Mouse (Mus musculus): ENCODE data around the gene Cyp2c39.
"Not testable (repeated sequence)": the region's sequence is repeated elsewhere in the genome, so short reads cannot be mapped to it uniquely, and the experiment has no call there.

Cyp2c39 gene

DNA sequence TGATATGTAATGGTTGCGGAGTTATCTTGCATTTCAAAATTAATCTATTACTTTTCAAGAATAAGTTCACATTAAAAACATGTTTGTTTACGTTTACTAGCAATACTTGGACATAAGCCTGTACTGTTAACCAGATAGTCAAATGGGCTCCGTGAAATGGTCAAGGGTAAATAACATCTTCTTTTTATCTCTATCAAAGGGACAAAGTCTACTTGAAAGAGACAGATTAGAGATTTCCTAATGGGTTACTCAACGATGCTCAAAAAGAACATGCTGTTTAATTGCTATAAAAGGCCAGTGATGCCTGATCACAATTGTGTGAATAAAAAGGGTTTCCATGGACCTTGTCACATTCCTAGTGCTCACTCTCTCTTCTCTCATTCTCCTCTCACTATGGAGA is at the start of gene Cyp2c39:
Gene Cyp2c39 (plus strand): TSS at position 329 of the 400 bp plus-strand sequence.
- no peak for DNase-seq (ENCODE audit: low spot score)

DNA sequence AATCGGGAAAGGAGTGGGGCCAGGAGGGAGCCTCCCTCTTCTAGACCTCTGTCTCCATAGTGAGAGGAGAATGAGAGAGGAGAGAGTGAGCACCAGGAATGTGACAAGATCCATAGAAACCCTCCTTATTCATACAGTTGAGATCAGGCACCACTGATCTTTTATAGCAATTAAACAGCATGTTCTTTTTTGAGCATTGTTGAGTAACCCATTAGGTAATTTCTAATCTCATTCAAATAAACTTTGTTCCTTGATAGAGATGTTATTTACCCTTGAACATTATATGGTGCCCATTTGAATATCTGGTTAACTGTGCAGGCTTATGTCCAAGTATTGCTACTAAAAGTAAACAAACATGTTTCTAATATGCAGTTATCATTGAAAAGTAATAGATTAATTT is 47.7 kb upstream of the Cyp2c39 start, which contains the start of gene Cyp2c38:
Gene Cyp2c38 (minus strand): TSS at position 135 of the 400 bp plus-strand sequence.
- no peak for DNase-seq (ENCODE audit: low spot score)

DNA sequence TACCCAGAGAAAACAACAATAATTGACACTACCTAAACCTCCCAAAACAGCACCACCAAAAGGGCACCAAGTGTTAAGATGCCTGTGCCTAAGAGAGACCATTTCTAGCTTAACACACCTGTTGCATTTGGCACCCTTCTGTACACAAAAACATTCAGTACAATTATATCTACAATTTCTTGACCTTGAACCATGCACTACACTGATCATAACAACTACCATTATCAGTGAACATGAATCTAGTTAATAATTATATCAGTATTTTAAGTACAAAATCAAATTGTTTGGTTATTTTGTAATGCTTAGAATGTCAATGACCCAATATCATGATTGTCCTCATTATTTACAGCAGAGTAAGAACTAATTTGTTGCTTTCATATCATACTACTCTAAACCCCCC is 46.7 kb upstream of the Cyp2c39 start:
- no peak for DNase-seq (ENCODE audit: low spot score)

DNA sequence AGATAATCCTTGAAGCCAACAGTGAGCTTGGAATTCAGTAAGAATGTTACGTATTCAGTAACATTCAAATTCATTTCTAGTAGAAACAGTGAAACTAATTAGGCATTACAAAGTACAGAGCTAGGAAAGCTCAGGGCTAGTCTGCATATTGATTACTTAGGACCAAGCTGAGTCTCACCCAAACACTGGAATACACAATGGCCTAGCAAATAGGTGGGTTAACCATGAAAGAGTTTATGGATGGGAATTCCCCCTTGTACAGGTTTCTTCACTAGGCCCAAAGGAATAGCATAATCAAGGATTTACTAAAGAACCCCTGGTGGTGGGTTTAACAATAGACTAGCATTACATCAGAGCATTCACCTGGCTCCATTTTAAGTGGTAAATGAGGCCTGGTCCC is 26.7 kb upstream of the Cyp2c39 start:
- not testable (repeated sequence) for DNase-seq (ENCODE audit: low spot score)

DNA sequence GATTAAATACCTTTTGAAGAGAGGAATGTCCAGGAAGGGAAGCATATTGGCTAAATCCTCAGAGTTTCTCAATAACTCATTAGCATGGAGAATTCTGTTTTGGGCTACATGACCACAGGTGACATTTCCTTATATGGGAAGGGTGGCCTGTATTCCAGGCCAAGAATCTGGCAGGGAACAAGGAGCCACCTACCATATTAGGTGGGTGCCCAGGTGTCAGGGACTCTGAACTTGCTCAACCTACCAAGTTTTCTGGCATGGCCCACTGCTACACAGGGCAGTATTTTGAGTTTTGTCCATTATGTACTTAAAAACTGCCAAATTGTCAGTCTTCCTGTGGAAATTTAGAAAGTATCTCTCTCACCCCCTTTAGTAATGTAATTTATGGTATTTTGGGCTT is 4.3 kb upstream of the Cyp2c39 start:
- no peak for DNase-seq (ENCODE audit: low spot score)

DNA sequence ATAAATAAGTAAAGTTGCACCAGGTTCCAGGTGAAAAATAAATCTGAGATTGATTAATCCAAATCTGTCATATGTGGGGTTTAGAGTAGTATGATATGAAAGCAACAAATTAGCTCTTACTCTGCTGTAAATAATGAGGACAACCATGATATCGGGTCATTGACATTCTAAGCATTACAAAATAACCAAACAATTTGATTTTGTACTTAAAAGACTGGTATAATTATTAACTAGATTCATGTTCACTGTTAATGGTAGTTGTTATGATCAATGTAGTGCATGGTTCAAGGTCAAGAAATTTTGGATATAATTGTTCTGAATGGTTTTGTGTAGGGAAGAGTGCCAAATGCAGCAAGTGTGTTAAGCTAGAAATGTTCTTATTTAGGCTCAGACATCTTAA is 1.1 kb upstream of the Cyp2c39 start:
- DNase-seq (ENCODE audit: low spot score), result no peak
